Mouse (Mus musculus): ENCODE results near the gene Tcf7l2.

DNA sequence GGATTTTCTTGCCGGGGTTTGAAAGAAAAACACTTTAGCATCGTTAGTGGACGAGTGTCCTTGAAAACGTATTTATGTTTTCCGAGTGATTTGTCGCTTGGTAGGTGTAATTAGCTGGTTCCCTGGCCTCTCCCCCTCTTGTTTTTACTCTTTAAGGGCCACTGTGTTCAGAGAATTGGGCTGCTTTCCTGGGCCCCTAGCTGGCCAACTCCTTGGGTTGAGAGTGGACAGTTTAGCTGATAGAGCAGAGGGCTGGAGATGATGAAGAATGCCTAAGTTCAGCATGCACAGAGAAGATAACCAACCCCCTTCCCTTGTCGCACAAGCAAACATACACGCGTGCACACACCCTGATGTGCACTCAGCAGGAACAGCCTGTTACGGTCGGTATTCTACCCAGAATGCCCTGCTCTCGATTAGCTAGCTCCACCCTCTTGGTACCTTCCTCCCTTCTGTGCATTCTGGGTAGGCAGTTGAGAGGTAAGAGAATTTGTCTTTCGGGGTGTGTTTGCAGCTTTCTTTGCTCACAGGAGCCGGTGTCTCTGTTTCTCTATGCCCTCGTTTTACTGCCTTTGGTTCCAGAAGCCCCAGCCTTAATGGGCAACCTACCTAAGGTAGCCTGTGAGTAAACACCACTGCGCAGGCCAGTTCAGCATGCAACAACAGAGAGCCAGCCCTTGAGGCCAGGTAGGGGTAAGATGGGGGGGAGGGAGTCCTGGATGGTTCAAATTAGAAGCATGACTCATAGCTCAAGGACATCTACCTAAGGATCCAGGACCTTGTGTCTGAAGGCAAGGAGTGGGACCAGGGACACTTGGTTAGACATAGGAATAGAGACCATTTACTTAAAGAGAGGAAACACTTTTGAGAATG is 199.9 kb downstream of the Tcf7l2 start:
- TF ChIP-seq POLR2A (IDR thresholded peaks at IDR 0.05; ENCODE audit: borderline replicate concordance, low read depth, low read length) (no peak), CTCF (IDR thresholded peaks at IDR 0.05; ENCODE audit: low read depth, low read length) (no peak)
